Mouse (Mus musculus): ENCODE data around the gene Colec11. TPM values are rescaled to one million over a fixed set of nuclear protein-coding genes. Genes with fewer than 3 reads are reported as not detected.

The Colec11 gene
- polyA plus RNA-seq (2015; fragmentation: Nextera tagmentation; extraction: Ambion mirVana): 0.97 and 1.8 TPM in 2 replicates

DNA sequence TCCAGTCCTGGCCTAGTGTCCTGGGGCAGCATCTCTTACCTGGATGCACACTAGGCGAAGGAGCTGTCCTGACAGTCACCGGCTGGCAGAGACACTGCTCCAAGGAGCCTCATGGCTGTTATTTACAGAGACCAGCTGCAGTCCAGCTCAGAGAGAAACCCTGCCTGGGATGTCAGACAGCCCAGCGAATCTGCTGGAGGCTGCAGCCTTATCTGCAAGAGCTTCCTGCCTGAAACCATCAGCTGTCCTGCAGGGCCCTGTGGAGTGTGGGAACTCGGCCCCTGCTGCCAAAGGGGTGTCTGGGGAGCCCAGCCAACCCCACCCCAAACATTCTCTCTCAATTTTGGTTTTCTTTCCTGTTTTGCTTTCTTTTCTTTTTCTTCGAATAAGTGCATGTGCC, at the start of gene Colec11:
Colec11 (minus strand) TSS at position 183 of the 400 bp plus-strand sequence.
- no peaks in the 10 kb centered on the region for H3K36me3 ChIP-seq (ENCODE audit: control insufficient read depth, insufficient read depth, low read length)
- 0 out of 2 replicates have a peak within 1 kb of the TSS, but pooled peaks have one; percentile 19 for H3K27ac ChIP-seq (ENCODE audit: low read length)
- no peaks in the 10 kb centered on the region for H3K27me3 ChIP-seq (replicated peaks; ENCODE audit: control insufficient read depth, insufficient read depth, low read length)
- WGBS: 28% methylated on average over 5 of the region's 5 CpGs
- ATAC-seq: no peak
- no peak within 1 kb of the TSS for H3K4me2 ChIP-seq (ENCODE audit: low read depth, low read length)
- H3K4me1 ChIP-seq (ENCODE audit: control insufficient read depth, insufficient read depth, low read length): peaks cover 9% of the 10 kb centered on the region
- no peaks in the 10 kb centered on the region for H3K9me3 ChIP-seq (ENCODE audit: control insufficient read depth, low read length)
- no peak within 1 kb of the TSS for H3K9ac ChIP-seq (ENCODE audit: low read depth, low read length)
- no peak within 1 kb of the TSS for H3K4me3 ChIP-seq (ENCODE audit: low read length)

- Histone ChIP-seq H3K36me3 (ENCODE audit: control insufficient read depth, insufficient read depth, low read length) (no peaks in the 10 kb centered on the region), H3K4me2 (ENCODE audit: low read depth, low read length) (no peak overlapping the region), H3K27ac (ENCODE audit: low read length) (no peak overlapping the region), H3K27me3 (replicated peaks; ENCODE audit: control insufficient read depth, insufficient read depth, low read length) (no peaks in the 10 kb centered on the region), H3K4me1 (ENCODE audit: control insufficient read depth, insufficient read depth, low read length) (peaks cover 9% of the 10 kb centered on the region), H3K9ac (ENCODE audit: low read depth, low read length) (no peak overlapping the region), H3K9me3 (ENCODE audit: control insufficient read depth, low read length) (no peaks in the 10 kb centered on the region), H3K4me3 (ENCODE audit: low read length) (no peak overlapping the region)
- ATAC-seq: peak; percentile 55
- WGBS: 11% methylated on average over 8 of the region's 8 CpGs
These were observed 44.1 kb upstream of the Colec11 start for GRCm38 (mm10) chr12:28667287-28667686.

- H3K9me3 ChIP-seq (ENCODE audit: control insufficient read depth, low read length): no peaks in the 10 kb centered on the region
- 53% methylated on average over 4 of the region's 4 CpGs for WGBS
These were observed 43.6 kb upstream of the Colec11 start for GRCm38 (mm10) chr12:28666734-28667133.

DNA sequence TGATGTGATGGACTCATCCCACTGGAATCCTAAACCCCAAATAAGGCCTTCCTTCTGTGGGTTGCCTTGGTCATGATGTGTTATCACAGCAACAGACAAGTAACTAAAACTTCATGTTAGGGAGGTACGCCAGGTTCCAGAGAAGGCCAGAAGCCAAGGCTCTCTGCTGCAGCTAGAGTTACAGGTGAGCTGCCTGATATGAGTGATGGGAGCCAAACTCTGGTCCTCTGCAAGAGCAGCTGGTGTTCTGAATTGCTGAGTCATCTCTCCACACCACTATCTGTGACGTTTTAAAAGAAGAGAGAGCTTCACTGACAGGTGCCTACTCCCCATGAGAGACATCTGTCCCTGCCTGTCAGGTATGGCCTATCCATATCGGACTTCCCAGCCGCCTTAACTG, 39.5 kb upstream of the Colec11 start:
- 84% methylated on average over 4 of the region's 4 CpGs for WGBS
- Histone ChIP-seq H3K36me3 (ENCODE audit: control insufficient read depth, insufficient read depth, low read length) (peaks cover 12% of the 10 kb centered on the region; the same call in 1 of the 2 replicates), H3K9me3 (ENCODE audit: control insufficient read depth, low read length) (no peaks in the 10 kb centered on the region), H3K9ac (ENCODE audit: low read depth, low read length) (no peak overlapping the region), H3K27ac (ENCODE audit: low read length) (no peak overlapping the region), H3K4me3 (ENCODE audit: low read length) (no peak overlapping the region), H3K4me1 (ENCODE audit: control insufficient read depth, insufficient read depth, low read length) (peaks cover 8% of the 10 kb centered on the region), H3K4me2 (ENCODE audit: low read depth, low read length) (no peak overlapping the region), H3K27me3 (replicated peaks; ENCODE audit: control insufficient read depth, insufficient read depth, low read length) (no peaks in the 10 kb centered on the region)
- ATAC-seq: no peak

More at GRCm38 (mm10) chr12:28666734-28667133, 43.6 kb upstream of the Colec11 start:
- no peak; the same call in 1 of the 2 replicates for ATAC-seq
- no peaks in the 10 kb centered on the region for H3K36me3 ChIP-seq (ENCODE audit: control insufficient read depth, insufficient read depth, low read length)
- H3K27me3 ChIP-seq (replicated peaks; ENCODE audit: control insufficient read depth, insufficient read depth, low read length): no peaks in the 10 kb centered on the region
- H3K9ac ChIP-seq (ENCODE audit: low read depth, low read length): no peak overlapping the region
- H3K4me3 ChIP-seq (ENCODE audit: low read length): no peak overlapping the region
- no peak overlapping the region for H3K27ac ChIP-seq (ENCODE audit: low read length)
- H3K4me1 ChIP-seq (ENCODE audit: control insufficient read depth, insufficient read depth, low read length): peaks cover 9% of the 10 kb centered on the region
- no peak overlapping the region for H3K4me2 ChIP-seq (ENCODE audit: low read depth, low read length)

- Histone ChIP-seq H3K9ac (ENCODE audit: low read depth, low read length) (peak within 1 kb of the TSS; percentile 83), H3K9me3 (ENCODE audit: control insufficient read depth, low read length) (no peaks in the 10 kb centered on the region)
- WGBS: 2% methylated on average over 52 of the region's 52 CpGs
These were observed 26.2 kb upstream of the Colec11 start, which contains the start of gene Rnaseh1 for GRCm38 (mm10) chr12:28649141-28650110. Gene Rnaseh1, plus strand, starts transcription at chr12:28649602.

GRCm38 (mm10) chr12:28638778-28639177, 15.6 kb upstream of the Colec11 start:
- H3K4me1 ChIP-seq (ENCODE audit: control insufficient read depth, insufficient read depth, low read length): peaks cover 9% of the 10 kb centered on the region
- no peak overlapping the region for H3K27ac ChIP-seq (ENCODE audit: low read length)
- peaks cover 5% of the 10 kb centered on the region for H3K36me3 ChIP-seq (ENCODE audit: control insufficient read depth, insufficient read depth, low read length)
- no peak overlapping the region for H3K4me2 ChIP-seq (ENCODE audit: low read depth, low read length)
- no peaks in the 10 kb centered on the region for H3K9me3 ChIP-seq (ENCODE audit: control insufficient read depth, low read length)
- H3K9ac ChIP-seq (ENCODE audit: low read depth, low read length): no peak overlapping the region
- 71% methylated on average over 2 of the region's 2 CpGs for WGBS
- H3K27me3 ChIP-seq (replicated peaks; ENCODE audit: control insufficient read depth, insufficient read depth, low read length): no peaks in the 10 kb centered on the region
- H3K4me3 ChIP-seq (ENCODE audit: low read length): no peak overlapping the region
- no peak for ATAC-seq

More at GRCm38 (mm10) chr12:28649141-28650110, 26.2 kb upstream of the Colec11 start, which contains the start of gene Rnaseh1:
- Histone ChIP-seq H3K27me3 (replicated peaks; ENCODE audit: control insufficient read depth, insufficient read depth, low read length) (no peaks in the 10 kb centered on the region), H3K4me1 (ENCODE audit: control insufficient read depth, insufficient read depth, low read length) (peaks cover 8% of the 10 kb centered on the region), H3K4me2 (ENCODE audit: low read depth, low read length) (peak within 1 kb of the TSS; percentile 81), H3K36me3 (ENCODE audit: control insufficient read depth, insufficient read depth, low read length) (peaks cover 2% of the 10 kb centered on the region; the same call in 1 of the 2 replicates), H3K27ac (ENCODE audit: low read length) (peak within 1 kb of the TSS; percentile 38), H3K4me3 (ENCODE audit: low read length) (peak within 1 kb of the TSS; percentile 82)
- peak; percentile 95 for ATAC-seq

- no peaks in the 10 kb centered on the region for H3K27me3 ChIP-seq (replicated peaks; ENCODE audit: control insufficient read depth, insufficient read depth, low read length)
- 89% methylated on average over 6 of the region's 6 CpGs for WGBS
- no peaks in the 10 kb centered on the region for H3K9me3 ChIP-seq (ENCODE audit: control insufficient read depth, low read length)
- peak overlapping the region; percentile 69 for H3K9ac ChIP-seq (ENCODE audit: low read depth, low read length)
- H3K4me3 ChIP-seq (ENCODE audit: low read length): peak overlapping the region; percentile 82
- peak overlapping the region; percentile 49; the same call in 1 of the 2 replicates for H3K4me2 ChIP-seq (ENCODE audit: low read depth, low read length)
- H3K36me3 ChIP-seq (ENCODE audit: control insufficient read depth, insufficient read depth, low read length): peaks cover 23% of the 10 kb centered on the region
- peaks cover 14% of the 10 kb centered on the region for H3K4me1 ChIP-seq (ENCODE audit: control insufficient read depth, insufficient read depth, low read length)
- no peak overlapping the region for H3K27ac ChIP-seq (ENCODE audit: low read length)
- ATAC-seq: no peak
These were observed 13.4 kb upstream of the Colec11 start for GRCm38 (mm10) chr12:28636543-28636942.

GRCm38 (mm10) chr12:28635535-28636476, 12.6 kb upstream of the Colec11 start, which contains the start of gene Rps7:
Gene Rps7, minus strand, starts transcription at chr12:28635953.
- H3K9me3 ChIP-seq (ENCODE audit: control insufficient read depth, low read length): no peaks in the 10 kb centered on the region
- H3K4me3 ChIP-seq (ENCODE audit: low read length): peak within 1 kb of the TSS; percentile 82
- 4% methylated on average over 68 of the region's 69 CpGs for WGBS
- peak within 1 kb of the TSS; percentile 56 for H3K4me2 ChIP-seq (ENCODE audit: low read depth, low read length)
- peak within 1 kb of the TSS; percentile 72 for H3K27ac ChIP-seq (ENCODE audit: low read length)
- H3K27me3 ChIP-seq (replicated peaks; ENCODE audit: control insufficient read depth, insufficient read depth, low read length): no peaks in the 10 kb centered on the region
- ATAC-seq: peak; percentile 97
- H3K9ac ChIP-seq (ENCODE audit: low read depth, low read length): peak within 1 kb of the TSS; percentile 98
- H3K4me1 ChIP-seq (ENCODE audit: control insufficient read depth, insufficient read depth, low read length): peaks cover 14% of the 10 kb centered on the region
- peaks cover 26% of the 10 kb centered on the region for H3K36me3 ChIP-seq (ENCODE audit: control insufficient read depth, insufficient read depth, low read length)
